Mouse (Mus musculus): ENCODE measurements at regions not wholly inside any gene's neighbourhood (a gene's known extent, or its start where the extent isn't known, plus 50 kb on each side); places are given as distances from the start of the nearest gene placed in this dataset.

DNA sequence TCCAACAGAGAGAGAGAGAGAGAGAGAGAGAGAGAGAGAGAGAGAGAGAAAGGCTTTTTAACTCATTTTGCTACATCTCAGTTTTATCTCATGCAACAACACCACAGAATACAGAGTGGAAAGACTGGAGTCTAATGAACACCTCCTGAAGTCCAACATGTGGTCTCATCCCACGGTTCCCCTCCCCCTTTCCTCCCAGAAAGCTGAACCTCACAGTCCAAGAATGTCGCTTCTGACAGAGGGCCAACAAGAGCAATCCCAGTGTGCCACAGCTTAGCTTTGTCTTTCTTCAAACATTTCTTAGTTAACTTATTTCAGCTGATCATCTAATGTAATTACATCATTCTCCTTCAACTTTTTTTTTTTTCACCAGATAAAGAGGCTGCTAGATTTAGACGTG, 180.5 kb upstream of the Egln3 start:
- DNase-seq (ENCODE audit: low spot score in 2 of 2), result no peak

GRCm38 (mm10) chr12:54382965-54383364, 179.3 kb upstream of the Egln3 start:
- DNase-seq (ENCODE audit: low spot score in 2 of 2), result no peak

- DNase-seq (ENCODE audit: low spot score in 2 of 2), result no peak
These were observed 178.4 kb upstream of the Egln3 start for GRCm38 (mm10) chr12:54382061-54382460.

- DNase-seq (ENCODE audit: low spot score in 2 of 2), result no peak
These were observed 176.7 kb upstream of the Egln3 start for GRCm38 (mm10) chr12:54380322-54380721.

- no peak for DNase-seq (ENCODE audit: low spot score in 2 of 2)
These were observed 174.9 kb upstream of the Egln3 start for GRCm38 (mm10) chr12:54378576-54378975.

GRCm38 (mm10) chr12:54374060-54374459, 170.4 kb upstream of the Egln3 start:
- DNase-seq (ENCODE audit: low spot score in 2 of 2), result no peak

DNA sequence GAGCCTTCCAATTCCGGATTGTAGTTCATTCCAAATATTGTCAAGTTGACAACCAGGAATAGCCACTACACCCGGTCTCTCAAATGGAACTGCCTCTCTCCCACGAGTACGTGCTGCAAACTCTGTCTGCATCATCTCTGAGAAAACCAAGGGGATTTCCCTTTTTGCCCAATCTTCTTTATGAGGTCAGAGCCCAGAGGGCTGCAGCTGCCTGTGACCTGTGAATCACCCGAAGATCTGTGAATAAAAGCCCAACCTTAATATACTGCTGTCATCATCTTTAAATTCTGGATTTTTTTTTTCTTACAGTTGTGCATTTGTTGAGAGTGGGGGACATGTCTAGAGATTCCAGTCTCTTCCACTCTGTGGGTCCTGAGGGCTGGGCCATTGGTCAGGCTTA, 165.6 kb upstream of the Egln3 start:
- DNase-seq (ENCODE audit: low spot score in 2 of 2), result no peak

GRCm38 (mm10) chr12:54364381-54365095, 160.9 kb upstream of the Egln3 start:
- DNase-seq (ENCODE audit: low spot score in 2 of 2), result no peak

DNA sequence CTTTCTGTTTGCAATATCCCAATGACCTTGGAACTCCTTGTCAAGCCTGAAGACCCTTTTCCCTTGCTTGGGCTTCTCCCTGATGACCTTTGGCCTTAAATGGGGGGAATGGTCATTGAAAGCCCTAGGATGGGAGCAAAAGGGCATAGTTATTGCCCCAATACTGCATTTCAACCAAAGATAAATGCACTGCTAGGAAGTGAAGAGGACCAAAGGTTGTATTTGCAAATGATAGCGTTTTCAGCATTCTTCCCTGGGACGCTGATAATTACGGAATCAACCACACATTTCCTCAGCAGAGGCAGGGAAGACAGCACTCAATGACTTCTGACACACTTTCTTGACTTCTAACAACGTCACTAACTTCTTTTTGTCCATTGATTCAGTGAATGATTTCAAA, 158.1 kb upstream of the Egln3 start:
- no peak for DNase-seq (ENCODE audit: low spot score in 2 of 2)

DNA sequence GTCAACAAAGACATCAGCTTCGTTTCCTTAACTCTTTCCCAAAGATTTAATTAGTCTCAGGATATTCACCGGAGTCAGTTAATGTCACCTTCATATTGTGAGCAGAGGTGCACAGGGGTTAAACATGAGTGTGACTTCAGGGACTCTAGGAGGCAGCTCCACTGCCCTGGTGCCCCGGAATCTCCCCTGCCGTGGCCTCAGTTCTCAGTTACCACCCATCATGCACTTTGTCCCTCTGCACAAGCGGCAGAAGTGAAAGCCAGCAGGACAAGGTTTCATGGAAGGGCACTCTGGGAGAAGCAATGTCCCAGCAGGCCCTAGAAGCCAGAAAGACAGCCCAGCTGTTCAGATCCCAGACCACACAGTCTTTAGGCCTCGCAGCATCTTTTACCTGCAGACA, 150.5 kb upstream of the Egln3 start:
- no peak for DNase-seq (ENCODE audit: low spot score in 2 of 2)

DNA sequence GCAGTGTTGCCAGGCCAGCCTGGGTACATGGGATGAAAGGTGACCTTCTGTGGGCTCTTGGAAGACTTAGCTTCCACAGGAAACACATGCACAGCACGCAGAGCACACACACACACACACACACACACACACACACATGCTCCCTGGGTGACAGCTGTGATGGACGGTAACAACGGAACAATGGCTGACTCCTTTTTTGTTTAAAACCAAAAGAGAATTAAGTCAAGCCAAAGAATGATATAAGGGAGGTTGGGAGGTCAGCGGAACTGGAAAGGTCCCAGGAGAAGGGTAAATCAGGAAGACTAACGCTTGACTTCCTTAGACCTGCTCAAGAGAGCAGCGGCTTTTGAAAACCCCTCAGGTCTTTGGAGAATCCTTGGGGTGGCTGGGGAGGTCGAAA, 150.0 kb upstream of the Egln3 start:
- no peak for DNase-seq (ENCODE audit: low spot score in 2 of 2)

GRCm38 (mm10) chr12:54352963-54353606, 149.4 kb upstream of the Egln3 start:
- DNase-seq (ENCODE audit: low spot score in 2 of 2), result no peak

GRCm38 (mm10) chr12:54350293-54350692, 146.6 kb upstream of the Egln3 start:
- no peak for DNase-seq (ENCODE audit: low spot score in 2 of 2)

DNA sequence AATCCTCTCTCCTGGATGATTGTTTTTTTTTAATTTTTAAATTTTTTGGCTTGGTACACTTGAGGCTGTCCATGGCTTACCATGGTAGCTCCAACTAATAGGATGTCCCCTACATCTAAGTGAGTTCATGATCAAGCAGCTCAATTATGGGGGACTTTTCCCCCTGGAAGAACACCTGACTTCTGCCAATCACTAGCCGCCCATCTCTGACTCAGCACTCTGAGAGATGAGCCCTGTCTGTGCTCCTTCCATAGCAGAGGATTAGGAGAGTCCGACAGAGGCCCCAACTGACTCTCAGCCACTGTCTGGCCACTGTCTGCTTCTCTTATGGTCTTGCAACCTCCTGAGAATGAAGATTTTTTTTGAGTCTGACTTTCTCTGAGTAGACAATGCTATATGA, 145.7 kb upstream of the Egln3 start:
- no peak for DNase-seq (ENCODE audit: low spot score in 2 of 2)

- no peak for DNase-seq (ENCODE audit: low spot score in 2 of 2)
These were observed 139.8 kb upstream of the Egln3 start for GRCm38 (mm10) chr12:54343493-54343892.

DNA sequence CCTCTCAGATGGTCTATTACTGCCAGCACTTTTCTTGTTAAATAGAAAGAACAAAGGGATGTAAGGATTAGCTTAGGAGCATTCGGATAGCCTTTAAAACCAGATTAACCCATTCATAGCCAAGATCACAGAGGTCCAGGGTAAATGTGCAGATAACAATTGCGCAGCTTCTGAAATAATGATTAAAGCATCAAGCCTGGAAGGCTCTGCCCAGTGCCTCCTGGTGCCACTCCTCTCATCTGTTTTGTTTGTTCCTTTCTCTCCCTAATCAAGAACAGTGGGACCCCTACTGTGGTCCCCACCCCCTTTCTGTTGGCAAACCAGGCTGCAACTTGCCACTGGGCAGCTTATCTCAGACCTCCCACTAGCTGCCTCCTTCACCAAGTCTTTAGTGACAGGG, 131.8 kb upstream of the Egln3 start:
- DNase-seq (ENCODE audit: low spot score in 2 of 2), result no peak

DNA sequence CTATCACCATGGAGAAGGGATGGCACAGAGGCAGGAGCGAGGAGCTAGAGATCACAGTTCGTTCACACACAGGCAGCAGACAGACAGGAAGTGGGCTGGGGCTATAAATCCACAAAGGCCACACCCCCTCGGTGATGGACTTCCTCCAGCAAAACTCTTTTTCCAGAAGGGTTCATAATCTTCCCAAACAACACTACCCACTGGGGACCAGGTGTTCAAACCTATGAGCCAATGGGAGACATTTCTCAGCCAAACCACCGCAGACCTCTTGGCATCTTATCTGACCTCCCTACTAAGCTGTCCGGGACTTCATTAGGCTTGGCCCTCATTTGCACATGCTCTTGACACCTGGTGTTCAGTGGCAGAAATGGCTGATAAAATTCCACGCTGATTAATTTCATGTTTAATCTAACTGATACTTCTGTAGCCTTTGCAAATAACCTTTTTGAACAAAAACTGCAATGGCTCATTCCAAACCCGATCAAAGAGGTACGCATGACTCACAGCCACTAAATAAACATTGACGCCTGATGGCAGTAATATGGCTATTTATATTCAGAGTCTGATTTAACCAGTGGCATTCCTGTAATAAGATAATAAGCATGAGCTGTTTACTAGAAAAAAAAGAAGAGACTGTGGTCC, 131.0 kb upstream of the Egln3 start:
- no peak for DNase-seq (ENCODE audit: low spot score in 2 of 2)

DNA sequence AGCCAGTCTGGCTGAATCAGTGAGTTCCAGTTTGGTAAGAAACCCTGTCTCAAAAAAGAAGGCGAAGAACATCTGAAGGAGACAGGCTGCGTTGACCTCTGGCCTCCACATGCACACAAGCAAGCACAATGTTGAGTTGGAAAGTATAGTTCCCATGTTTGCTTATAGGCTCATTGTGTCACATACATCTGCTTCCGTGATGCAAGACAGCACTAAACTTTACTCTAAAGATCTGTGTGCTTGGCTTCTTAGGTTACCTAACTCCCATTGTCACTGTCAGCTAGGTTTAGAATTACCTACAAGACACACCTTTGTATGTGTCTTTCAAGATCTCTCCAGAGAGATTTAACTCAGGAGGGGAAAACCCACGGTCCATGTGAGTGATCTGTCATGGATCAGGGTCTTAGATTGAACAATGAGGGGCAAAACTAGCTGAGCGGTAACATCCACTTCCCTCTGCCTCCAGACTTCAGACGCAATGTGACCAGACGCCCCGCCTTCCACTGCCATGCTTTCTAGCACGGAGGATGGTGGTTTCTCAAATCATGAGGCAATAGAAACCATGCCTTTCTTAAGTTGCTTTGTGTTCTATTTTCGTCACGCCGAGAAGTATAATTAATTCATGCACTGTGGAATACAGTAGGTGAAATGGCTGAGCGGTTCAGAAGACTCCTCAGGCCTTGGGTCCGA, 130.1 kb upstream of the Egln3 start:
- no peak for DNase-seq (ENCODE audit: low spot score in 2 of 2)

GRCm38 (mm10) chr12:54327483-54327882, 123.8 kb upstream of the Egln3 start:
- DNase-seq (ENCODE audit: low spot score in 2 of 2), result no peak

DNA sequence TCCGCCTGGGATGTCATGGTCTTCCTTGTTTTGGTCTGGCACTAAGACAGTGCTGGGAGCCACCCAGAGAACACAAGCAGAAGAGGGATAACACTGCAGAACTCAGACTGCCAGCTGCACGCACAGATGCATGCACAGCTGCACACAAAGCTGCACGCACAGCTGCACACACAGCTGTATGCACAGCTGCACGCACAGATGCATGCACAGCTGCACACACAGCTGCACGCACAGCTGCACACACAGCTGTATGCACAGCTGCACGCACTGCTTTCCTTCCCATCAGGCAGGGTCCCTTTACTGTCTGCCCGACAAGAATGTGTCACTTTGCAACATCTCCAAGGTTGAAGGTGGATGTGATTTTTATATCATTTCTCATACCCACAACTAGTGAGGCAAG, 122.9 kb upstream of the Egln3 start:
- DNase-seq (ENCODE audit: low spot score in 2 of 2), result no peak

DNA sequence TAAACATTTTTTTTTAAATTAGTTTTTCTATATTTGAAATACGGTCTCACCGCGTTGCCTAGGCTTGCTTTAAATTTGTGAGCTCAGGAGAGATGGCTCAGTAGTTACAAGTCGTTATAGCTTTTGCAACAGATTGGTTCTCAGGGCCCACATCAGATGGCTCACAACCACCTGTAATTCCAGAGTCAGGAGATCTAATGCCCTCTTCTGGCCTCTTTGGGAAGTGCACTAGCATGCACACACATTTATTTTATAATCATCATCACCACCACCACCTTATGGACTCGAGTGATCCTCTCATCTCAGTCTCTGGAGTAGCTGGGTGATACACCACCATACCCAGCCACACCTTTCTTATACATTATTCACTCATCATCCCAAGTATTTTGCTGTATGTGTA, 116.9 kb upstream of the Egln3 start:
- no peak for DNase-seq (ENCODE audit: low spot score in 2 of 2)

DNA sequence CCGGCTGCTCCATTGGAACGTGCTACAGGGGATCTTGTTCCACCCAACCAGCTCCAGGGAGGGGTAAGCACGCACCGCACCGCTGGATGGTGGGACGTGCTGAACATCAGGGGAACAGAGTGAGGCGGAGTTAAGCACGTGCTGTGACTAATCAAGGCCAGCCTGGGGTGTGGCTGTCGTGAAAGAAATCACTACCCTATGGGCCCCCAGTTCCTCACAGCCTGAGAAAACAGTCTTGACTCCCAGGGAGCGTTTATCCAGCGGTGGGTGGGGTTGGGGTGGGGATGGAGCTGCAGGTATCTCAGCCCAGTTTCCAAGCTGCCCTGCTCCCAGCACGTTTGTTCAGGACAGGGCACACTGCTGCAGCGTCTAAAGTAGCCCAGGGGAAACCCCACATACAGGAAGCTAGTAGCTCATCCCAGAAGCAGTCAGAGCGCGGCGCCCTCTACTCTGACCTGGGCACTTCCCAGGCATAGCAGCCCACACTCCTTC, 113.4 kb upstream of the Egln3 start:
- no peak for DNase-seq (ENCODE audit: low spot score in 2 of 2)
